Mouse (Mus musculus): Measurements from ENCODE around the gene Poc1b. TPM values are rescaled to one million over a fixed set of nuclear protein-coding genes. Genes with fewer than 3 reads are reported as not detected.

Poc1b gene
- total RNA-seq, 2 experiments from 2014 or later = 2.9 to 8.4 TPM

DNA sequence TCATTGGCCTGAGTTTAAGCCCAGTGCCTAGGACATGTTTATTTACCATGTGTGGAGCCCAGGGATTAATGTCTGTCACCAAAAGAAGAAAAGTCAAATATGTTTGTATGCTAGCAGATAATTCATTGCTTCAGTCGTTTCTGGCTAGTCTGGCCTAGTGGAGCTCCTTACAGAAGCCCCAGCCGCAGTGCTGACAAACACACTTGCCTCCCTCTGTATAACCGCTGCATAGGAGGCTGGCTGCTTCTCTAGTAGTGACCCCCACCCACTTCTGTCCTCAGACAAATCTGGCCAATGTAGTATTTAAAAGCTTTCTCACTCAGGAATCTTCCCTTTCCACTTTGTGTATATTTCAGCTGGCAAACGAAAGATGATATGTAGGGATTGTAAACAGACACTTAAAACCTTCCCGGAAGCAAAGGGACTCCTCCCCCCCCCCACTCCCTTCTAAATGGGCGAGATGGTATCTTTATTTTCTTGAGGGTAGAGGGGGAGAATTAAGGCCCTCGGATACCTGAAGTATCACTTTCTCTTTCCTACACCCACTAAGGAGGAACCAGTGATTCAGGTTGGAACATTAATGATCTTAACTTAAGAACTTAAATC, 137.9 kb downstream of the Poc1b start:
- ATAC-seq (replicated peaks; ENCODE audit: low FRiP score, poor library complexity, severe bottlenecking) = no peak

DNA sequence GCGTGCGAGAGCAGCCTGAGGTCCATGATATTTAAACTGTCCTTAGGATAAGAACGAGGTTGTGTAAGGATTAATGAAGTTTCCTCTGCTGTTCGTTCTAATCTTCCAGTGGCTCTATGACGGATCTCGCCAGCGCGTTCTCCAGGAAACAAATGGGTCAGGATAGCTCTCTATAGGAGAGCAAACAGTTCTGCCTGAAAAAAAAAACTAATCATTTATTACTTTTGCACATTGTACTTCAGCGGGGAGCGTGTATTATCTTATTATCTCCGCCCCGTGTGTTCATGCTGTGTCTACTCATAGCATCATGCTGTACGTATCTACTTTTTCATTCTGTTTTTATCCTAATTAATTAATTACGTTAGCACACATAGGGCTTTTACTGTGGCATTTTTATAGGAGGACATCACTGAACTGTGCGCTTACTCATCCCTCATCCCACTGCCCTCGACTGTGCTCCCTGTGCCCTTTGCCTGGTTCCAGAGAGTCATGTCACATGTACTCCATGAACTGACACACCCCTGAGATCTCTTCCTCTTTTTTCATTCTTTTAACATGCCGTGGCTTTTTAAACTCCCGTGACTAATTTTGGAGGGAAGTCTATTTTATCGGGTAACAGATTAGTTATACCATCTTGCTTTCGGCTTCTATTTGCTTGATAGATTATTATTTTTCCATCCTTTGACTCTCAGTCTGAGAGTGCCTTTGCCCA, 140.1 kb downstream of the Poc1b start:
- no peak for ATAC-seq (replicated peaks; ENCODE audit: low FRiP score, poor library complexity, severe bottlenecking)

Other genes with a start within 250 kb of the Poc1b start
- 25.9 and 32.3 TPM in 2 replicates for gene Atp2b1, start 192.6 kb upstream of the Poc1b start, total RNA-seq (2015; ENCODE audit: low replicate concordance)
- 37.0 and 39.6 TPM in 2 replicates for gene Atp2b1, start 192.6 kb upstream of the Poc1b start, total RNA-seq (2017; ENCODE audit: low replicate concordance)
- gene Galnt4, start 1.1 kb downstream of the Poc1b start, total RNA-seq (2015; ENCODE audit: low replicate concordance) = 1.4 and 1.7 TPM in 2 replicates
- gene Galnt4, start 1.1 kb downstream of the Poc1b start, total RNA-seq (2017; ENCODE audit: low replicate concordance) = 1.0 and 2.0 TPM in 2 replicates
- gene Phxr2, start 19.3 kb downstream of the Poc1b start, total RNA-seq (2015; ENCODE audit: low replicate concordance) = not detected in 2 replicates
- not detected in 2 replicates for gene Phxr2, start 19.3 kb downstream of the Poc1b start, total RNA-seq (2017; ENCODE audit: low replicate concordance)
- 8.4 and 27.0 TPM in 2 replicates for gene Dusp6, start 156.2 kb downstream of the Poc1b start, total RNA-seq (2015; ENCODE audit: low replicate concordance)
- gene Dusp6, start 156.2 kb downstream of the Poc1b start, total RNA-seq (2017; ENCODE audit: low replicate concordance) = 5.5 and 6.5 TPM in 2 replicates

Measured in erythroid progenitor cell, adult 5-6 weeks (primary cell).